Comparison of ENCODE assay signal across 16 mouse cellular contexts in genomic region chr9:108067199-108067598, GRCm38 (mm10). TPM values are rescaled to one million over a fixed set of nuclear protein-coding genes. Genes with fewer than 3 reads are reported as not detected.
DNase-seq lines count a peak whose midpoint lies in the region; ATAC-seq and TF ChIP-seq lines count a peak whose summit lies in the region.
"Had no signal": no experiment of that assay in that cellular context is flagged by ENCODE, and none has a peak within 500 bp of the region (broad histone marks: within the 10 kb centered on the region; RNA-seq: fewer than 3 reads in every experiment).

No protein-coding gene starts in this region.

- ATAC-seq in kidney, postnatal 0 days (replicated peaks; ENCODE audit: low FRiP score, low read depth) = no peak
- ATAC-seq in frontal cortex, adult (ENCODE audit: low TSS enrichment) = no peak

- DNase-seq in cerebellum, adult 9-11 months = peak; percentile 64
- DNase-seq in cerebellum, adult 8-10 months = no peak
- no peak for DNase-seq in kidney, postnatal 0 days (ENCODE audit: low spot score)
- no peak for DNase-seq in kidney, postnatal 10 days

- TF ChIP-seq CTCF in kidney, postnatal 0 days (IDR thresholded peaks at IDR 0.05; ENCODE audit: low read depth) = peak; percentile 44; the same call in 1 of the 2 replicates
- peak; percentile 48 for TF ChIP-seq CTCF in ES-Bruce4 (IDR thresholded peaks at IDR 0.05; ENCODE audit: low read depth, low read length)
- TF ChIP-seq CTCF in bone marrow, adult 2 months (IDR thresholded peaks at IDR 0.05; ENCODE audit: control insufficient read depth, insufficient read depth, low read length) = peak; percentile 2; the same call in 1 of the 2 replicates

- H3K4me1 ChIP-seq in kidney, postnatal 0 days (replicated peaks; ENCODE audit: insufficient read depth, low read length) = no peaks in the 10 kb centered on the region
- no peaks in the 10 kb centered on the region for H3K4me1 ChIP-seq in ES-Bruce4 (ENCODE audit: control insufficient read depth, insufficient read depth, low read length)
- no peaks in the 10 kb centered on the region for H3K4me1 ChIP-seq in bone marrow, adult 2 months (ENCODE audit: control insufficient read depth, insufficient read depth, low read length)
- H3K4me1 ChIP-seq: forebrain, embryonic 13.5 days; hindbrain, embryonic 10.5 days; hindbrain, embryonic 15.5 days; neural tube, embryonic 12.5 days had no signal

- TF ChIP-seq EP300 in ES-Bruce4 (IDR thresholded peaks at IDR 0.05; ENCODE audit: insufficient read depth, low read depth, low read length) = no peak

- no peak for TF ChIP-seq POLR2A in ES-Bruce4 (IDR thresholded peaks at IDR 0.05; ENCODE audit: insufficient read depth, low read length)
- no peak for TF ChIP-seq POLR2A in bone marrow, adult 2 months (IDR thresholded peaks at IDR 0.05; ENCODE audit: borderline replicate concordance, control insufficient read depth, low read depth, low read length)

- H3K9ac ChIP-seq in kidney, postnatal 0 days (ENCODE audit: low read depth, low read length) = no peak overlapping the region
- no peak overlapping the region for H3K9ac ChIP-seq in ES-Bruce4 (ENCODE audit: low read depth, poor library complexity, severe bottlenecking)
- H3K9ac ChIP-seq: forebrain, embryonic 13.5 days; heart, embryonic 13.5 days; hindbrain, embryonic 15.5 days; neural tube, embryonic 12.5 days had no signal

- H3K4me3 ChIP-seq in kidney, postnatal 0 days (replicated peaks; ENCODE audit: low read depth, low read length) = no peak overlapping the region
- no peak overlapping the region for H3K4me3 ChIP-seq in ES-Bruce4 (ENCODE audit: low read depth, low read length)
- no peak overlapping the region for H3K4me3 ChIP-seq in bone marrow, adult 2 months (replicated peaks; ENCODE audit: control insufficient read depth, low read depth, low read length)
- H3K4me3 ChIP-seq: forebrain, embryonic 13.5 days; heart, embryonic 13.5 days; hindbrain, embryonic 10.5 days; hindbrain, embryonic 15.5 days; liver, embryonic 13.5 days; midbrain, embryonic 10.5 days; myocyte; neural tube, embryonic 12.5 days had no signal

- no peak overlapping the region for H3K27ac ChIP-seq in kidney, postnatal 0 days
- no peak overlapping the region for H3K27ac ChIP-seq in ES-Bruce4 (ENCODE audit: insufficient read depth, low read length)
- H3K27ac ChIP-seq in bone marrow, adult 2 months (ENCODE audit: control insufficient read depth, insufficient read depth, low read depth, low read length, poor library complexity) = no peak overlapping the region
- H3K27ac ChIP-seq: forebrain, embryonic 13.5 days; hindbrain, embryonic 10.5 days; hindbrain, embryonic 15.5 days; midbrain, embryonic 10.5 days; neural tube, embryonic 12.5 days had no signal

- no peaks in the 10 kb centered on the region for H3K9me3 ChIP-seq in kidney, postnatal 0 days (replicated peaks; ENCODE audit: low read length)
- H3K9me3 ChIP-seq in ES-Bruce4 (replicated peaks; ENCODE audit: control insufficient read depth, insufficient read depth, low read length, poor library complexity, severe bottlenecking) = no peaks in the 10 kb centered on the region
- H3K9me3 ChIP-seq: forebrain, embryonic 13.5 days; heart, embryonic 13.5 days; hindbrain, embryonic 10.5 days; hindbrain, embryonic 15.5 days; liver, embryonic 13.5 days; midbrain, embryonic 10.5 days; neural tube, embryonic 12.5 days had no signal

- H3K4me2 ChIP-seq in kidney, postnatal 0 days (ENCODE audit: low read length) = no peak overlapping the region
- H3K4me2 ChIP-seq: forebrain, embryonic 13.5 days; heart, embryonic 13.5 days; hindbrain, embryonic 15.5 days; liver, embryonic 13.5 days; neural tube, embryonic 12.5 days had no signal

- 85% methylated on average over 7 of the region's 7 CpGs for WGBS in kidney, postnatal 0 days
- 92% methylated on average over 7 of the region's 7 CpGs for WGBS in bone marrow, adult 2 months

- H3K27me3 ChIP-seq in kidney, postnatal 0 days (ENCODE audit: insufficient read depth, low read length) = no peaks in the 10 kb centered on the region
- H3K27me3 ChIP-seq in ES-Bruce4 (ENCODE audit: control insufficient read depth, insufficient read depth, low read length, poor library complexity, severe bottlenecking) = no peaks in the 10 kb centered on the region
- H3K27me3 ChIP-seq: forebrain, embryonic 13.5 days; heart, embryonic 13.5 days; hindbrain, embryonic 15.5 days; liver, embryonic 13.5 days; neural tube, embryonic 12.5 days had no signal

- H3K36me3 ChIP-seq in kidney, postnatal 0 days (ENCODE audit: insufficient read depth, low read length) = peaks cover 32% of the 10 kb centered on the region
- H3K36me3 ChIP-seq in ES-Bruce4 (ENCODE audit: control insufficient read depth, insufficient read depth, low read length, poor library complexity, severe bottlenecking) = no peaks in the 10 kb centered on the region

RNA-seq across cellular contexts. Expression of gene Mst1, which starts 13.0 kb away (rescaled TPM):
- polyA plus RNA-seq in kidney, postnatal 0 days (2015; fragmentation: Nextera tagmentation; extraction: Ambion mirVana) = 0.09 and 0.39 TPM in 2 replicates
- polyA plus RNA-seq in ES-Bruce4 (2011; ENCODE audit: insufficient read depth, insufficient read length, low read depth, missing spikeins) = 1.2 and 3.0 TPM in 2 replicates
- polyA plus RNA-seq in bone marrow, adult 2 months (2011; ENCODE audit: insufficient read depth, insufficient read length, low replicate concordance, missing spikeins) = 2.0 and 10.1 TPM in 2 replicates
- polyA plus RNA-seq: forebrain, embryonic 13.5 days; midbrain, postnatal 0 days had no signal

RNA-seq across cellular contexts. Expression of gene Amigo3, which starts 14.2 kb away (rescaled TPM):
- 1.4 and 1.6 TPM in 2 replicates for polyA plus RNA-seq in kidney, postnatal 0 days (2015; fragmentation: Nextera tagmentation; extraction: Ambion mirVana)
- 0.24 and 0.61 TPM in 2 replicates for polyA plus RNA-seq in ES-Bruce4 (2011; ENCODE audit: insufficient read depth, insufficient read length, low read depth, missing spikeins)
- polyA plus RNA-seq in bone marrow, adult 2 months (2011; ENCODE audit: insufficient read depth, insufficient read length, low replicate concordance, missing spikeins) = 1.0 and 1.6 TPM in 2 replicates

RNA-seq across cellular contexts. Expression of gene Rnf123, which starts 15.9 kb away (rescaled TPM):
- polyA plus RNA-seq in kidney, postnatal 0 days (2015; fragmentation: Nextera tagmentation; extraction: Ambion mirVana) = 23.7 and 24.6 TPM in 2 replicates
- polyA plus RNA-seq in ES-Bruce4 (2011; ENCODE audit: insufficient read depth, insufficient read length, low read depth, missing spikeins) = 19.7 and 20.9 TPM in 2 replicates
- 296 and 393 TPM in 2 replicates for polyA plus RNA-seq in bone marrow, adult 2 months (2011; ENCODE audit: insufficient read depth, insufficient read length, low replicate concordance, missing spikeins)

RNA-seq across cellular contexts. Expression of gene Gmppb, which starts 18.2 kb away (rescaled TPM):
- 23.2 and 27.2 TPM in 2 replicates for polyA plus RNA-seq in kidney, postnatal 0 days (2015; fragmentation: Nextera tagmentation; extraction: Ambion mirVana)
- 9.7 and 10.2 TPM in 2 replicates for polyA plus RNA-seq in ES-Bruce4 (2011; ENCODE audit: insufficient read depth, insufficient read length, low read depth, missing spikeins)
- 9.9 and 17.9 TPM in 2 replicates for polyA plus RNA-seq in bone marrow, adult 2 months (2011; ENCODE audit: insufficient read depth, insufficient read length, low replicate concordance, missing spikeins)

RNA-seq across cellular contexts. Expression of gene Apeh, which starts 27.2 kb away (rescaled TPM):
- 62.6 and 69.3 TPM in 2 replicates for polyA plus RNA-seq in kidney, postnatal 0 days (2015; fragmentation: Nextera tagmentation; extraction: Ambion mirVana)
- polyA plus RNA-seq in ES-Bruce4 (2011; ENCODE audit: insufficient read depth, insufficient read length, low read depth, missing spikeins) = 37.6 and 48.1 TPM in 2 replicates
- polyA plus RNA-seq in bone marrow, adult 2 months (2011; ENCODE audit: insufficient read depth, insufficient read length, low replicate concordance, missing spikeins) = 159 and 206 TPM in 2 replicates

Comparison
In these comparisons a context has a peak if more than half of its experiments do, and no peak if none do; other contexts are left out.
1. RNA of gene Rnf123, which starts 15.9 kb away (polyA plus RNA-seq): 296 to 393 TPM in bone marrow, adult 2 months; 23.7 to 24.6 TPM in kidney, postnatal 0 days and 19.7 to 20.9 TPM in ES-Bruce4; every median in the first group is over 10 times any median in the second.
2. Peak in every context shown above with its lines, with median percentiles within 50 percentile points of each other: CTCF ChIP-seq.